Mouse (Mus musculus) kidney, embryonic 16.5 days (tissue): ENCODE data around the gene Vmn1r31. TPM values are rescaled to one million over a fixed set of nuclear protein-coding genes. Genes with fewer than 3 reads are reported as not detected.

Experiments used
- ATAC-seq: fragments of 200-750 bp; cut with Nextera tagmentation; 2 replicates; pipeline ENCODE4 v1.8.0; 2017; ENCODE audit warnings: moderate TSS enrichment; ENCODE audit not compliant: low FRiP score, low TSS enrichment
- H3K27ac ChIP-seq: fragments of 300-500 bp; sonication (generic); 2 replicates; pipeline ENCODE4 v1.5.1; 2014; ENCODE audit warnings: low read length
- H3K27me3 ChIP-seq: fragments of 300-500 bp; sonication (generic); 2 replicates; pipeline ENCODE4 v1.6.1; 2014; ENCODE audit warnings: low read length, control low read depth, mixed read lengths; ENCODE audit not compliant: insufficient read depth
- H3K36me3 ChIP-seq: fragments of 300-500 bp; sonication (generic); 2 replicates; pipeline ENCODE4 v1.6.1; 2014; ENCODE audit warnings: low read length, control low read depth, mixed read lengths; ENCODE audit not compliant: insufficient read depth
- H3K4me1 ChIP-seq: fragments of 300-500 bp; sonication (generic); 2 replicates; pipeline ENCODE4 v1.6.1; 2014; ENCODE audit warnings: low read length, control low read depth, mixed read lengths; ENCODE audit not compliant: insufficient read depth
- H3K4me2 ChIP-seq: fragments of 300-500 bp; sonication (generic); replicated peaks from 2 replicates; pipeline ENCODE4 v1.6.1; 2014; ENCODE audit warnings: low read depth, low read length
- H3K4me3 ChIP-seq: fragments of 300-500 bp; sonication (generic); 2 replicates; pipeline ENCODE4 v1.5.1; 2014; ENCODE audit warnings: mild to moderate bottlenecking, low read length
- H3K9ac ChIP-seq: fragments of 300-500 bp; sonication (generic); replicated peaks from 2 replicates; pipeline ENCODE4 v1.6.1; 2014; ENCODE audit warnings: low read length
- H3K9me3 ChIP-seq: fragments of 300-500 bp; sonication (generic); 2 replicates; pipeline ENCODE4 v1.6.1; 2016; ENCODE audit warnings: low read length, control low read depth
- WGBS: fragments of 180-500 bp; shearing (Covaris S2); extraction: QIAGEN DNeasy Blood & Tissue Kit; methylation state at CpG from one replicate; pipeline ENCODE4 v1.1.7; 2014; 5-methylcytosine and 5-hydroxymethylcytosine counted together
- polyA plus RNA-seq: library from polyadenylated mRNA; unstranded; fragments of >200 nt; fragmentation: Nextera tagmentation; extraction: Ambion mirVana; gene quantifications from 2 replicates; pipeline ENCODE4 v1.2.1, GENCODE M21; 2015

The Vmn1r31 gene
- polyA plus RNA-seq, result not detected in 2 replicates

- Histone ChIP-seq H3K36me3 (no peaks in the 10 kb centered on the region), H3K4me2 (no peak within 1 kb of the TSS), H3K9ac (no peak within 1 kb of the TSS), H3K4me1 (no peaks in the 10 kb centered on the region), H3K9me3 (no peaks in the 10 kb centered on the region), H3K4me3 (no peak within 1 kb of the TSS), H3K27ac (no peak within 1 kb of the TSS), H3K27me3 (no peaks in the 10 kb centered on the region)
- ATAC-seq, result no peak
- WGBS, result 87% methylated on average over 1 of the region's 1 CpGs
Measured at GRCm38 (mm10) chr6:58475230-58475629, at the start of gene Vmn1r31. TSS of gene Vmn1r31 (minus strand) at chr6:58475330.

- Histone ChIP-seq H3K9ac (no peak within 1 kb of the TSS), H3K27me3 (no peaks in the 10 kb centered on the region), H3K4me3 (no peak within 1 kb of the TSS), H3K4me2 (no peak within 1 kb of the TSS), H3K36me3 (no peaks in the 10 kb centered on the region), H3K9me3 (no peaks in the 10 kb centered on the region), H3K27ac (no peak within 1 kb of the TSS), H3K4me1 (no peaks in the 10 kb centered on the region)
- no peak for ATAC-seq
Measured at GRCm38 (mm10) chr6:58443285-58443684, 31.8 kb downstream of the Vmn1r31 start, which contains the start of gene Vmn1r30. TSS of gene Vmn1r30 (minus strand) at chr6:58443385.

Other genes starting within 250 kb of the Vmn1r31 start
- gene Vmn1r28, start 213.3 kb downstream of the Vmn1r31 start, polyA plus RNA-seq, result not detected in 2 replicates
- gene Vmn1r29, start 173.8 kb downstream of the Vmn1r31 start, polyA plus RNA-seq, result not detected in 2 replicates
- gene Vmn1r30, start 31.9 kb downstream of the Vmn1r31 start, polyA plus RNA-seq, result not detected in 2 replicates
- 117 and 124 TPM in 2 replicates for gene Abcg2, start 109.2 kb upstream of the Vmn1r31 start, polyA plus RNA-seq